Mouse (Mus musculus) thymus, postnatal 4 days (tissue): ENCODE data around the gene Tmem30c.
"Not testable (repeated sequence)": the region's sequence is repeated elsewhere in the genome, so short reads cannot be mapped to it uniquely, and the experiment has no call there.

Experiments
- DNase-seq: peaks from one replicate; pipeline ENCODE4 v3.0.0; 2021

The Tmem30c gene

DNA sequence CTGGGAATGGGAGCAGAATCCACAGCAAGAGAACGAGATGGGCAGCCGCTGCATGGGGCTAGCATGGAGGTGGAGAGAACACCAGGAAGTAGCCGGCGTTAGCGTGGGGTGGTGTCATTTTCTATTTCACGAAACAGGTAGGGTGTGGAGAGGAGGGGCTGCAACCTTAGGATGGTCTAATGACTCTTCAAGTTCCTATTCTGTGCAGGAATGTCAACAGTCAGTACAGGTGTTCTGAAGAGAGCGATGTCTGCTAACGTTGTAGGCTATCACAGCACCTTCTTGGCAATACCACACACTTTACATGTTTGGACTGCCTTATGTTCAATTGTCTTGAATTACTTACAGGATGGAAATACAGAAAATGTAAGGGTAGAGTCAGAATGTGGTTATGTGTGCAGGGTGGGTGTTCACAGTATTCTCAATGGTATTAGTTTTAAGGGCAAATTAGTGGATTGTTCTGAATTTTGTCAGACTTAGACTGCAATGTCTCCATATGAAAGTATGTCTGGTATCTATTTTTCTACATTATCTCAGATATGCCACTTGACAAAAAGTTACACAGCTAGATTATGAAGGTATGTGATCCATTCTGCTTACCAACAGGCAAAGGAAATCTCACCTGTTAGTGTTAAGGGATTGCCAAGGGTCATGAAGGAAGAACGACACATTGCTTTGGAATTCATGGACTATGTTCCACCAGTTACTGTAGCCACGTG, 2.7 kb upstream of the Tmem30c start:
- no peak for DNase-seq

DNA sequence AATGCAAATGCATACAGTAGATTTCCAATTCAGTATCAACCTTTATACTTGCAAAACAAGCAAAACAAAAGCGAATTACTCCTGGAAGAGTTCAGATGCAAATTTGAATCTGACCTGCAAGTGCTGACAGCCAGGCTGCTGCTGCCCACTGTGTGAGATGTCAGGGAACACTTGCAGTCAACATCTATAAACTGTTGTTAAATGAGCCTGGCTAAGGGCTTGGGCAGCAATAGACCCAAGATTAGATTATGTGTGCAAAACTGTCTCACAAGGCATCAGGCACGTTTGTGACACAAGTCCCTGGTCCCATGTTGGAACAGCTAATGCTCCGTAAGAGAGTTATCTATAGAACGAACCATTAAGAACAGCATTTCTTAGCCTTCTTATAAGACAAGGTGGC, 369 bp downstream of the Tmem30c start:
- no peak for DNase-seq

DNA sequence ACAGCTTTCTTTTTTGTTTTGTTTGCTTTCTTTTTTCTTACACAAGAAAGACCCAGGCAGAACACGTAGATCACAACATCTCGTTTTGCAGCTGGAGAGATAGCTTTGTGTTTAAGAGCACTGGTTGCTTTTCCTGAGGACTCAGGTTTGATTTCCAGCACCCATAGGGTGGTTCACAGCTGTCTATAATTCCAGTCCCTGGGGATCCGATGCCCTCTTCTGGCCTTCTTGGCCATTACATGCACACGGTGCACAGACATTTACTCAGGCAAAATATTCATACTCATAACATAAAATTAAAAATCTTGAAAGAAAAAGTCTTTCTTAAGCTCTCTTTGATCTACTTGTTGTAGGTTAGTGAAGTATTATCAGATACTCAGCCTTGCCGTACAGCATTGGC, 969 bp downstream of the Tmem30c start:
- peak; percentile 34 for DNase-seq

DNA sequence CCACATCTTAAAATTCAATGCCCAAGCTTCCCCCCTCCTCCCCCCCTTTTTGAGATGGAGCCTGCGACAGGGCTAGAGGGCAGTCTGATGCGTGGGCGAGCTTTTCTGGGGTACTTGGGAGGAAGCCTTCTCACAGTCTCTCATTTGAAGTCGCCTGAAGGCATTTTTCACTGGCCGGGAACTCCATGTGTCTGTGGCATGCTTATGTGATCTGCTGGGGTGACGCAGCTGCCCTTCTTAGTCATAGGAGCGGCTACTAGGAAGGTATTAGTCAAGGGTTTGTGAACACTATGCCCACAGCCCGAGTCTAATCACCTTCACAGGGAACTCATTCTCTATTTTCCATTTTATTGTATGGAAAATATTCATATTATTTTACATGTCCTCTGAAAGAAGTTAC, 11.2 kb downstream of the Tmem30c start:
- DNase-seq: no peak

DNA sequence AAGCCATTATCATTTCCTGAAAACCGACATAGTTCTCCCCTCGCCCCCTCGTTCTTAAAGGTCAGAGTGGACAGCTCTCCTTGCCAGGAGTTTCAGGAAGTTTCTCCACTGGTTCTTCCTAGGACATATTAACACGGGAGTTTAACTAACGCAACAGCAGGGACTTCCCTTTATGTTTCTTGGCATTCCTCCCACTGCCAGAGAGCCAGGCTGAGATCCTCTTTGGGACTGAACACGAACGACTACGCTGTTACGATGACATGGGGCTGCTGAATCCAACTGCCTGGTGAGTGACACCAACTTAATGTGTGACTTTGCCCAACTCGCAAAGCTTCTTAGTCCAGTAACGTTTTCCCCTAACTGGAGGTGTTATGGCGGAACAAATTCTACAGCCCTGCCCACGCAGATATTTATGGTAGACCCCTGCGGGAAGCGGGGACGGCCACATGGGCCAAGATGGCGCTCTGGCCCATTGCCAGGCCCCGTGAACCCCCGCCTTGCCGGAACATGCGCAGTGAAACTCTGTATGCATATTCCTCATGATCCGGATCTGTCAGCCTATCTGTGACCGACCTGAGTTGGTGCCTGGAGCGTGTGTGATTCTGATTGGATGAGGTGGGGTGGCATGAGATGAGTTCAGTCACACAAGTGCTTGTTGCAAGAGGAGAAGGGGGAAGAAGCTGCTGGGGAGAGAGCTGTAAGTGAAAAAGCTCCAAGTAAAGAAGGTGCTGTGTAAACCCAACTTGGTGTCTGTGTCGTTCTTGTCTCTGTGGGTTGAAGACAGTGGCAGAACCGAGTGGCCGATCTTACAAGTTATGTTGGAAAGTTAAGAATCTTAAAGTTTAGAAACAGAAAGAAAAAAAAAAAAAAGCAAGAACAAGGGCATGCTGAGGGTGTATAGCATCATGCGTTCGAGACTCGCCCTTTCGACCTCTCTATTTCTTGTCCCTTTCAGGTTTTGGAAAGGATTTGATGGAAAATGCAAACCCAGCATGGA, 12.1 kb downstream of the Tmem30c start:
- DNase-seq: no peak

DNA sequence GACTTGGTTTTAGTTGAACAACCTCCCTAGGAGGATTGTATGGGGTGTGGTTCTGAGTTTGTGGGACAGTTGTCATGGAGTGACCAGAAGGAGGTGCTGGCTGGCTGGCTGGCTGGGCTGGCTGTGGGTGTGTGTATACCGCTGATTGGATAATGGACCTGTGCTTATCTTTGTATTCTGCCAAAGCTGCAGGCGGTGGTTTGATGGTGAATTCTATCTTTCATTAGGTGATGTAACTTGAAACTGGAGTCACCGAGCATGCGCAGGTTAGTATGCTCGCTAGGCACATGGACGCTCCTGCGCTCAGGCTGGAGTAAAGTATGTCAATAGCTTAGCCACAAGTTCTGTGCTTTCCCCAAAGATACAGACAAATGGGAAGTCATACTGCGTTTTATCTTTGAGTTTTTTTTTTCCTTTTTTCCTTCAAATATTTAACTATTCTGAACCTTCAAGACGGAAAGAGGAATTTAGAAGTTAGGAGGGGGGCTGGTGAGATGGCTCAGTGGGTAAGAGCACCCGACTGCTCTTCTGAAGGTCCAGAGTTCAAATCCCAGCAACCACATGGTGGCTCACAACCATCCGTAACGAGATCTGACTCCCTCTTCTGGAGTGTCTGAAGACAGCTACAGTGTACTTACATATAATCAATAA, 13.6 kb downstream of the Tmem30c start:
- no peak for DNase-seq

DNA sequence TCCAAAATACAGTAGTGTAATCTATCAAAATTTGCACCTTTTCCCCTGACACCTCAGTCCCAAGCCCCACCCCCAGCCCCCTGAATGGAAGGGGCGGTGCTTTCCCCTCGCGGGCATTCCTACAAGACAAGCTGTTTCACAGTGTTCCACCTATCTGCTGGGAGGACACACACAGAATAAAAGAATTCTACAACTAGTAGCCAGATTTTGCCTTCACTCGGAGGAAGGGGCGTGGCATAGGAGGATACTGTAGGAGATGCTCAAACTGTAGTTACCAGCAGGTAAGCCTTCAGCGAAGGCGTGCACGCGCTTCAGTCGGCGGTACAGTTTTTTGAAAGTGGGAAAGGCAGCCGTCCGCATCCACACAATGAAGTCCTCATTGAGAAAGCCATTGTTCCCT, 22.9 kb downstream of the Tmem30c start:
- no peak for DNase-seq

DNA sequence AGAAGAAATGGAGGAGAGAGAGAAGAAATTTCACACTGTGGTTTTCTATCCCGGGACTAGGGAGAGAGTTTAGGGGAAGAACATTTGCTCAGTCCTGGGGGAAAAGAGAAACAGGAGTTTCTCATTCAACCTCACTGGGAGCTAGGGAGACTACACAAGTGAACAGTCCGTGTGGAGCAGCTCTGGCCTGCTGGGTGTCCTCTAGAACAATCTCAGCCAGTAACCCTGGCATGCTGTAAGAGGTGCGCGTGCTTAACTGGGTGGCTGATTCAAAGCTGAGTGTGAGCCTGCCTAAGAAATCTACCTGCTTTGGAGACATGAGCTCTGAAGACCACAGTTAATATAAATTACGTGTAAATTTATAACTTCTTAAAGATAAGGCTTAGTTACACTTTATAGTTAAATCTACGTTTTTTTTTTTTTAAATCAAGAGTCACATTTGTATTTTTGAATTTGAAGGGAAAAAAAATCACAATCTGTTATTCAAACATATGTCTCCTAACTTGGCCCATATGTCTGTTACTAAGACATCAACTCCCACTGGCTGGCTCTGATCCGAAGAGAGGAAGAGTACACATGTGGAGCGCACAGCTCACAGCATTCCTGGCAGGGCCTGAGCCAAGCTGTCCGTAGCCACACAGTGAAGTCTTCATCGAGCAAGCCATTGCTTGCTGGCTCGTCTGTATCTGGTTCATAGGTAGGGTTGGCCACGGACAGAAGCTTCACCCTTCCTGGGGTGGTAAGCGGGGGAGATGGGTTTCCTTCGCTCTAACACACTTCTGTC, 24.4 kb downstream of the Tmem30c start:
- DNase-seq: no peak

DNA sequence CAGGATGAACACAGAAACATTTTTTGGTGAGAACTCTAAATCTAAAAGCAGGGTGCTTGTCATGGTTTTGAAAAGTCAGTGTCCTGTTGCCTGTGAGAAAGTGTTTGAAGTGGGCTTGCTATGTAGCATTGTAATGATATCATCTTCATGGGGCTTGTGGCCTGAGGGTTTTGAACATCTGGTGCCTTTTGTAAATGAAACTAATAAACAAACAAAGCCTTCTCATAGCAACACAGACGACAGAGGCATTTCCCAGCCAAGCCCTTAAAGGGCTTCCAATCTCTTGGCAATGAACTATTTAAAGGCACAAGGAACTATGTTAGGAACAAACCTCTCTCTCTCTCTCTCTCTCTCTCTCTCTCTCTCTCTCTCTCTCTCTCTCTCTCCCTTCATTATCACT, 25.6 kb downstream of the Tmem30c start:
- no peak for DNase-seq

DNA sequence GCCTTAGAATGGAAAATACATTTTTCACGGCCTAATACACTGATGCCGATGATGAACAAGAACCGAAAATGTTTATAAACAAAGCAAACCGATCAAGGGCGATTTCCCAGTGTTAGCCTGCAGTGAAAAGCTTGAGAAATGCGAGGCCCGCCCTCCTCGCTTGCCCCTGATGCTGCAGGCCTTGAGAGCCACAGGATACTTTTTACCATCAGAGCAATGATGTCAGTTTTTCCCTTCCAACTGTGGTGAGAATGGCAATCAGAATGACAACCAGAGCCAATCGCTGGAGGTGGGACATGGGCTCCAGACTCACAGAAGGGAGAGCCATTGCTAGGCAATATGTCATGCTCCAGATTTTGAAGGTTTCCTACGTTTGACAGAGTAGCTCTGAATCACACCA, 32.5 kb downstream of the Tmem30c start:
- DNase-seq: no peak

DNA sequence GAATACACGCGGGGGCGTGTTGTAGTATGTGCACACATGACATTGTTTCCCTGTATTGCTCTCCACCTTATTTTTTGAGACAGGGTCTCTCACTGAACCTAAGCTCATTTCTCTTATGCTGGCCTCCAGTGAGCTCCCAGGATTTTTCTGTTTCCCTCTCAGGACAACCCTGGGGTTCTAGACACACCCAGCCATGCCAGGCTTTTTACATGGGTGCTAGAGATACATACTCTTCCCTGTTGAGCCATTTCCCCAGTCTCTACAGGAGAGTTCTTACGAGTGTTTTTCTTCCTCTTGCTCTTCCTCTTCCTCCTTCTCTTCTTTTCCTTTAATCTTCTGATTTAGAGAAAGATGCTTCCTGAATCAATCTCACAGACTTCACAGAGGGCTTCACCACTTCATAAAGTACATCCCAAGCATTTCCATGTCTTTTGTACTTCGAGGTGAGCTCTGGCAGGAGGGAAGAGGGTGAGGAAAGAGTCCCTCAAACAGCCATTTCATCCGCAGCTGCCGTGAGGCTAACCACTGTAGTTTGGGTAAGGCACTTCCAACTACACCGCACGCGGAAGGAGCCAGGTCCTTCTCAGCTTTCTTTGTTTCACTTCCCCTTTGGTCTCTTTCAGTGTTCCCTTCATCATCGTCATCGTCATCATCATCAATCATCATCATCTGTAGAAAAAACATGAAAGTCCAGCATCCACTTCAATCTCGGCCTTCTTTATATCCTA, 33.1 kb downstream of the Tmem30c start:
- DNase-seq: no peak

DNA sequence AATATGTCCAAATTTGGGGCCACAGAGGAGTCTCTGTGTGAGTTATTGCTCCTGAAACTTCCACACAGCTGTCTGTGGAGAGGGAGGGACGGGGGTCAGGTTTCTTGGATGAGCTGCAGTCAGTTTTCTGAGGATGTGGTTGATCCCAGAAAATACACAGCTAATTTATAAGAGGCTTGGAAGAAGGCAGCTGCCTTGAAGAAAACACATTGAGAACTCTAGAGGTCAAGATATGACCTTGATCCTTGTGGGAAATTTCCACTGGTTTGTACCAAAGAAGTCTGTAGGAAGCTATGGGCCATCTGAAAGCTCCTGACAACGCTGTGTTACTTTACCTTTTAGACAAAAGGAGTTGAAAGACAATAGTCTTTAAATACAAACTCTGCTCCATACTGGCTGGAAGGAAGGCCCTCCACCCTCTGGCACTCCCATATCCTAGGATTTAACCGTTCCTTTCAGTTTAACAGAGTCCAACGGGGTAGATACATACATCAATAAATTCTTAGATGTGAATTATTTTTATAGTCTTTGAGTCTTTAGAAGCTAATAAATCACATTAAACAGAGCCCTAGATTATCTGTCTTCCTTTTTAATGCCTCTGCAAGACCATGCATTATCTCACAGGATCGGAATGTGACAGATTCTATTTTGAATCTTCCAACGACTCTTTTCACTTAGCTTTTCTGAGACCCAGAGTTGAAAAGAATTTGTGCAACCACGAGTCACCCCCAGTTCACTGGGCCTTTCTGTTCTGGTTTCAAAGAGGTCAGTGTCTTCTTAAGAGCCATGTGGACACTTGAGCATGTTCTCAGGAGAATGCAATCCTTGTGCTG, 40.9 kb downstream of the Tmem30c start:
- no peak for DNase-seq

DNA sequence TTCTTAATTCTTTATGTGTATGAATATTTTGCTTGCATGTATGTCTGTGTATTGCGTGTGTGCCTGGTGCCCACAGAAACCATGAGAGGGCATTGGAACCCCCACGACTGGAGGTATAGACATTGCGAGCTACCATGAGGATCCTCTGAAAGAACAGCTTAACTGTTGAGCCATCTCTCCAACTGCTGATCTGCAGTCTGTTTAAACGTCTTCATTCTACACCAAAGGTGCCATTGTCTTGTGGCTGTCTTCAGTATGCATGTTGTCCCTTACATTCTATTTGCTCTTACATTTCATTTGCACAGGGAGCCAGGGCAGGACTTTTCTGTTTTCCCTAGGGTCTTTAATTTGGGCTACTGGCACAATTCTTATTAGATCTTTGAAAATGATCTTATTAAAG, 41.7 kb downstream of the Tmem30c start:
- DNase-seq: no peak

DNA sequence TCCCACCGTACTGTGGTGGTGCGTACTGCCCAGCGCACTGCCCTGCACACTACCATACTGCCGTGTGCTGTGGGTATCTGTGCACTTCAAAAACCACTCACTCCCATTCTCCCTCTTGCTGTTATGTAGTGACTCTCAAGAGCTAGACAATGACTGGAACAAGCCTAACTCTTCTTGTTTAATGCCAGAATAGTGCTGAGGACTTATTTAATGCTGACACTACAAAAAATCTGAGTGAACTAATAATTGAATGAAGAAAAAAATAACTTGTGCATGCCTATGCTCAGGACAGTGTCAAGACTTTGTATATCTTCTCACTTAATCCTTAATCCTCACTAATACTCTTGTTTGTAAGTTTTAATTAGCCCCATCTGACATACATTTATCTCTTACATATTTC, 45.2 kb downstream of the Tmem30c start:
- no peak for DNase-seq

DNA sequence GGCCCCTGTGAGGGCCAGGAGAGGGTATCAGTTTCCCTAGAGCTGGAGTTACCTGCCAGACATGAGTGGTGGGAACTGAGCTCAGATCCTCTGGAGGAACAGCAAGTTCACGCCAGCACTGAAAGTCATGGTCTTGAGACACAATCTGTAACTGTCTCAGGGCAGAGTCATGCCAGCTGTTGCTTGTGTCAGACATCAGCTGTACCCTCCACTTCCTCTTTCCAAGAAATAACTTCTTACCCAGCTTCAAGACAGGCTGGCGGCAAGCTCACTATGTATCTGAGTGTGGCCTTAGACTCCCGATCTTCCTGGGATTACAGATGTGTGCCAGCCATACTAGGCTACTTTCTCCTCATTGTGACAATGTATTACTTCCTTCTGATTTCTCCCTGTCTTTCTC, 46.1 kb downstream of the Tmem30c start:
- DNase-seq: peak; percentile 18

DNA sequence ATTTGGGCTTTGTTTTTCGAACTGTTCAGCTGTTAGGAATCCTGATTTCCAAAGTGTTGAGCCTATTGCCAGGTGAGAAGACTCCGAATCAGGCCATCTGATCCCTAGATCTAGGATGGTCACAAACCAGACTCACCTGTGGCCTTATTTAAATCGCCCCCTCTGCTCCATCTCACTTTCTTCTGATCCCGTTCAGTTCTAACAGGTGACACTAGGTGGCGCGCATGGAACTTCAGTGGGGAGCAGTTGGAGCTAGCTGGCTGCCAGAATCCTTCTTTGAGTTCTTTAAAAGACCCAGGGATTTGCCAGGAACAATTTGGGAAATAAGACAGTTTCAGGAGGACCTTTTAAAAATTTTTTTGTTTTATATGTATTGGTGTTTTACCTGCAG, 48.8 kb downstream of the Tmem30c start:
- peak; percentile 90 for DNase-seq

DNA sequence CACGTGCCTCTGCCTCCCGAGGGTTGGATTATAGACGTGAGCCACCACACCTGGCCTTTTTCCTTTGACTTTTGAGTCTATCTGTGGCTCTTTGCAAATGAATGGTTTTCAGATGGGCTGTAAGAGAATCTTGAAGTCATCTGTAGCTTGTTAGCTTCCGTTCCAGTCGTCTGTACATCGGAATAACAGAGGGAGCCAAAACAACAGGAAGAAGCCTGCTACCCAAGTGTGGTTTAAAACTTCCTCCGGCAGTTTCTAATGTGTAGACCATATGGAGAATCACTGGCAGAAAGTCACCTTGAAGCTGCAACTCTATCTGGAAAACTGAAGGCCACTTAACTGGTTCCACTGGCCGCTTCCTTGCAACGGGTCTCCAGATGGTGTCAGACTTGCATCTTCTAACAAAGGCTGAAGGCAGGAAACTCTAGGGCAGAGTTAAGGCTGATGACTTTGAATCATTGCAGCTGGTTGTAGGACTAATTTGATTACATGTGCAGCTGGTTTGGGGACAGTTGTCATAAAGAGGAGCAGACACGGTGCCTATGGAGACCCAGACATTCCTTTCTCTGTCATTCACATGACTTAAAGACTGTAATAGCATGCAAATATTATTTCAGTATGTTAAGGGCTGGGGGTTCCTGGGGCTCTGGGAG, 49.3 kb downstream of the Tmem30c start:
- peak; percentile 46 for DNase-seq

DNA sequence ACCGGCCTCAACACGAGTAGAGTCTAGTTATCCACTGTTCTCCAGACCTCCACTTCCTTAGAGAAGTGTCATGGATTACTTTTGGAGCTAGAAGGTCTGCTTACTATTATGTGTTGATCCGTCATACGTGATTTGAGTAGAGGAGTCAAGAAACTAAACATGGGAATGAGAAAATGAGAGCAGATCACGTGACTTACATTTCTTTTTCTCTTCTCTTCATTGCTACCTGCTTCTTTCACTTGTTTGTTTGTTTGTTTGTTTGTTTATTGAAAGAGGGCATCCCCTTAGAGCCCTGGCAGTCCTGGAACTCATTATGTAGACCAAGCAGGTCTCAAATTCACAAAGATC, 49.8 kb downstream of the Tmem30c start:
- DNase-seq: no peak

DNA sequence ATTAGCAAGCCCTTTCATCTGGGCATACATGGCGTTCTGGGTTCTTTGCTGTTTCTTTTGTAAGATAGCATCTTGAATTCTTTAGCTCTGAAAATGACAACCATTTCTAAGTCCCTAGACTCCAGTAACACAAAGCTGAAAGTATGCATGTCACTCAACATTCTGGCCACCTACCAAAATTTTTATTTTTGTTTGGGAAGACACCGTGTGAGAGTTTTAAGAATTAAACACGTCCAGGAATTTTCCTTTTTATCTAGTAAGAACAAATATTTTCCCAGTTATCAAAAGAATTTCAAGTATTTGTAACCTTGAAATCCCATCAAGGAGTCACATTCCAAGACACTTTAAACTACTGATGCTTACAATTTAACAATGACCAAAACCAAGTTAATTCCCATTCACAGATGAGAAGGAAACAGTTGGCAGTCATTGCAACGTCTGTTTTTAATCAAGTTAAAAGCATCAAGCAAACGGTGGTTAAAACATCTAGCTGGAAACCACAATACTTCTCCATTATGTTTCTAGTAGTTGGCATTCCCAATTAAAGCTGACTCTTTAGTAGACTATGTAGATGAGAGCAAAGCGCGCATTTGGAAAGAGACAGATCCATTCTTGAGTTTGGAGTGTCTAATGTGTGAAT, 56.7 kb downstream of the Tmem30c start:
- no peak for DNase-seq

DNA sequence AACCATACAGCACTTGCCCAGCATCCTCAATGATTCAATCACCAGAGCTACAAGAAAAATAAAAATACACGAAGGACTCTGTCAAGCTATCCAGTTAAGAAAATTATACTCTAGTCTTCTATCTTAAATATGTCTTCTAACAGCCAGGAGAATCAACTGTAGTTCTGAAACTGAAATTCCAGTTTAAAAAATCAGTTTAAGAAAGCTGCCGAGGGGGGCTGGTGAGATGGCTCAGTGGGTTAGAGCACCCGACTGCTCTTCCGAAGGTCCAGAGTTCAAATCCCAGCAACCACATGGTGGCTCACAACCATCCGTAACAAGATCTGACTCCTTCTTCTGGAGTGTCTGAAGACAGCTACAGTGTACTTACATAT, 60.7 kb downstream of the Tmem30c start:
- not testable (repeated sequence) for DNase-seq
